Mouse (Mus musculus): ENCODE measurements around the gene Acsl1.

Gene Acsl1

GRCm38 (mm10) chr8:46475942-46476341 is 5.1 kb downstream of the Acsl1 start:
- WGBS: 95% methylated on average over 3 of the region's 3 CpGs

DNA sequence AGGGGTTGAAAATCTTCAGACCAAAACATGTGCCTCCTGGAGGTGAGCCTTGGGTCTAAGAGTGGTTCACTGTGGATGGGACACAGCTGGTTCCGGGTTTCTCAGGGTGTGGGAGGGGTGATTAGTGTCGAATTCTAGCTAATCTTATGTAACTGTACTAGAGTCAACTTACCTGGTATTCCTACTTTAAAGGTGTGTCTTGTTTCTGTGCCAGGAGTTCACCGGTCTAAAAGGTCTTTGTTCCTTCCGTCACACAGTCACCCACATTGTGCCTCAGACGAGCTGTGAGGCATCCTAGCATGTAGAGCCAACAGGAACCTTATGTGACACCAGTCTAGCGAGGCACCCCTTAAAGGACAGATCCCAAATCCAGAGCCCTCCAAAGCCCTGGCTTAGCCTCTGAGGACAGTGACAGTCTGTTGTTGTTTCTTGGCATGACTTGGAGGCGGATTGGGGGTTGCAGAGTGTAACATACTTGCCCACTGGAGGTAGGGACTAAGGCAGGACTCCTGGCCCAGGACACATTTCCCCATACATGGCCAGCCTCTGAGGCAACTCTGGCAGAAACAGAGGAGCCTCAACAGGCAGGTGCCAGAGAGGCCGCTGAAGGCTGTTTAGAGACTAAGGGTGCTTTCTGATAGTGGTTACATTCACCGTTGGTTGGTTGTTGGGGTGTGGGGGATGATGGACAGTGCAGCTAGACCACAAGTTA is 7.1 kb downstream of the Acsl1 start:
- WGBS: 82% methylated on average over 9 of the region's 9 CpGs

- 80% methylated on average over 10 of the region's 10 CpGs for WGBS
Measured at GRCm38 (mm10) chr8:46478783-46479182, 7.9 kb downstream of the Acsl1 start.

DNA sequence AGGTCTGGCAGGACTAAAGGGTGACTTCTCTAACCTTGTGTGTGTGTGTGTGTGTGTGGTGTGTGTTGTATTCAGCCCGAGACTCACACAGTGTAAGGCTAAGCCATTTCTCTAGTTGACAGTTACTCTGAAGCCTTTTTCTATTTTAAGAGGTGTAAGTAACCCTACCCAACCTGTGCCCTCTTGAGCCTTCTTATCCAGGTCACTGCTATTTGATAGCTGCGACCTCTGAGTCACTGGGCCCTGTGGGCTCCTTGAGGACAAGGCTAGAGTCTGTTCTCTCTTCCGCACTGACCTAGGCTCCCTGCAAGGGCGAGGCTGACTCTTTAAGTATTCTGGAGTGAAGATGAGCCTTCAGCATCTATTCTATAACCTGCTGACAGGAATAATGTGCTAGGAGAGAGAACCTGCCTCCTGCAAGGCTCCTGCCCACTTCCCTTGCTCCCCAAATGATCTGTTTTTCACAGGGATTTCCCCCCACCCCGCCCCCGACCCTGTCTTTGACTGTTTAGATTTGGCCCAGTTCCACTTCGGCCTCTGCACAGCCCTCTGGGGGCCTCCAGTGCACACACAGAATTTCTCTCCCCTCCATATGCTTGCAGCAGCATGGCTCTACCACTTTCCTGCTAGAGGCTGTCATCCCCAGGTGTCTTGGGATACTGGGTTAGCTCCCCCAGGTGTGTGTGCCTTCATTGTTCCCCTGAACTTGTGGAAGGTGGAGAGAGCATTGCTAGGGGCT is 9.1 kb downstream of the Acsl1 start:
- 64% methylated on average over 7 of the region's 7 CpGs for WGBS

- WGBS: 73% methylated on average over 6 of the region's 6 CpGs
Measured at GRCm38 (mm10) chr8:46480533-46480900, 9.7 kb downstream of the Acsl1 start.

DNA sequence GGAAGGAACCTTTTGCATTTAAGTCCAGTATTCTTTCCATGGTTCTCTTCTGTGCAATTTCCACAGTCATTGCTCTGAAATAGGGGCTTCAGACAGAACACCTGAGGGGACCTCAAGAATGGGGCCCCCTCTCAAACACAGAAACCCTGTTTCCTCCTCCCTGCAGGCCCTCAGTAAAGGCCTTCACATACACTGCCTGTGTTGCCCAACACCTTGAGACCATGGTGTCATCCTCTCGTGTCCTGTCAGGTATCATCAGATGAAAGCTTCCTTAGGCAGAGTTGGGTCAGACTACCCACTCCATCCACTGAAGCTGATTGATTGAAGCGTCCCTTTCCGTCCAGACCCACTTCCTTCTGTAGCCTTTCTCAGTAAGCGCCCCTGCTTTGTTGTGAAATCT is 11.9 kb downstream of the Acsl1 start:
- 85% methylated on average over 4 of the region's 4 CpGs for WGBS

- WGBS: 77% methylated on average over 4 of the region's 4 CpGs
Measured at GRCm38 (mm10) chr8:46483247-46483646, 12.4 kb downstream of the Acsl1 start.

- WGBS: 57% methylated on average over 4 of the region's 4 CpGs
Measured at GRCm38 (mm10) chr8:46484077-46484476, 13.2 kb downstream of the Acsl1 start.

- WGBS: 96% methylated on average over 8 of the region's 8 CpGs
Measured at GRCm38 (mm10) chr8:46484931-46485463, 14.2 kb downstream of the Acsl1 start.

DNA sequence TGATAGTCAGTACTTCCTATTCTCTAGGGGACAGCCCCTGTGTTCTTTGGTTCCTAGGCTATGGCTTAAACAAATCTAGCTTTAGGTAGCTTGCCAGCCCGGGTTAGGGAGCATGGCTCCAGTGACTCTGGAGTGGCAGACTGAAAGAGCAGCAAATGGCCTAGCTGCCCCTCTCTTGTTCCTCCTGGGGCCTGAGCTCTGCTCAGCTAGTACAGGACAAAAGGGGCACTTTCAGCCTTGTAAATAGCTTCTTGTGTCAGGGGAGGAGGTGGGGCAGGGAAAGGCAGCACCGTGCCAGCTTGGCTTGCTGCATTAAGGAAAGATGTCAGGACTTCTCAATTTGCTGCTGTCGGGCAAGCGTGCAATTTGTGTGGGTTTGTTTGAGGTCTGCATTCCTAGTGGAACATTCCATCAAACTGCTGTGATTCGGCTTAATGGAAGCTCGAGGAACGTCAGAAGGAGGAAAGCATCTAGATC is 17.3 kb downstream of the Acsl1 start:
- WGBS: 21% methylated on average over 7 of the region's 7 CpGs

- WGBS: 29% methylated on average over 1 of the region's 1 CpGs
Measured at GRCm38 (mm10) chr8:46489196-46489595, 18.4 kb downstream of the Acsl1 start.

DNA sequence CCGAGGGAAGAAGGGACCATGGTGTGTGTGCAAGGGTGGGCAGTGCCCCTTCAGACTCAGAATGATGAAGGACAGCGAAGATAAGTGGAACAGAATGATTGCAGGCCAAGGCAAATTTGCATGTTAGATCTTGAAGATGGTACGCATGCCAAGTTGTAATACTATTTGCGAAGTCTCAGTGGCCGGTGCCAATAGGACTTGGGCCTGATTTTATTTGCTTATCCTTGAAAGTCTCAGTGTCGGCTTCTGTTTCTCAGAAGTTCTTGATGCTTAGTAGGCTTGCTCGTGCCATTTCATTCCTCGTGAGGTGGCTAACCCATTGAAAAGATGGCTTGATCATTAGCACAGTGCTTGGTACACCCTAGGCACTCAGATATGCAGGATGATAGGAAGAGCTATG is 19.4 kb downstream of the Acsl1 start:
- WGBS: 74% methylated on average over 8 of the region's 8 CpGs

DNA sequence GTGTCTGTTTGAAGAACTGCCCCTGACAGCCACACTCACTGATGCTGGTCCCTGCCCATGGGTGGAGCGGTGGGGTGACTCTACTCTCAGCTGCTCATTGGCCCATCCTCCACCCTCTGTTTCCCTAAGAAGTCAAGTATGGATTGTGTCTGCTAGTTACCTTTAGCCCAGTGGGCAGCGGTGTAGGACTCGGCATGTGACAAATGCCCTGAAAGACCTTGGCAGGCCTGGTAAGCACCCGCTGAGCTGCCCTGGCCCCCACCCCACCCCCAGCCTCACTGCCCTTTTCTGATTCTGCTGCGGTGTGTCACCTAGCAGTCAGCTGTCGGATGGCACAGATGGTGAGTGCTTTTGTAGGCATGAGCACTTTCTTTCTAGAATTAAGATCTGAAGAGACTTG is 20.0 kb downstream of the Acsl1 start:
- 63% methylated on average over 6 of the region's 6 CpGs for WGBS

GRCm38 (mm10) chr8:46493495-46494170 is 22.8 kb downstream of the Acsl1 start:
- WGBS: 84% methylated on average over 11 of the region's 11 CpGs

DNA sequence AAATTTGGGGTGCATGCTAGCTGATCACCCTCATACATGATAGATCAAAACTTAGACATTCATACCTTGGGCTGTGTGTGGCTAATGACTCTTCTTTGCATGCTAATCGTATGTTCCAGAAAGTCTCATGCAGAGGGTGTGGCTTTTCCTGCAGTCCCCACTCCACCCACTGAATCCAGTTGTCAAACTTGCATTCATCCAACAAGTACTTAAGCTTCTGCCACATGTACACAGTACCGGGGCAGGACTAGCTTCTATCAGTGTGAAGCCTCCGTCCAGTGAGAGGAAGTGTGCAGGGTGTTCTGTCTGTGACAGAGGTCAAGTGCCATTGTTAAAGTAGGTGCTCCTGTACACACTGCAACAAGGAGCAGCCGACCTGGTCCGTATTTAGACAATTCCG is 26.0 kb downstream of the Acsl1 start:
- WGBS: 77% methylated on average over 6 of the region's 6 CpGs

DNA sequence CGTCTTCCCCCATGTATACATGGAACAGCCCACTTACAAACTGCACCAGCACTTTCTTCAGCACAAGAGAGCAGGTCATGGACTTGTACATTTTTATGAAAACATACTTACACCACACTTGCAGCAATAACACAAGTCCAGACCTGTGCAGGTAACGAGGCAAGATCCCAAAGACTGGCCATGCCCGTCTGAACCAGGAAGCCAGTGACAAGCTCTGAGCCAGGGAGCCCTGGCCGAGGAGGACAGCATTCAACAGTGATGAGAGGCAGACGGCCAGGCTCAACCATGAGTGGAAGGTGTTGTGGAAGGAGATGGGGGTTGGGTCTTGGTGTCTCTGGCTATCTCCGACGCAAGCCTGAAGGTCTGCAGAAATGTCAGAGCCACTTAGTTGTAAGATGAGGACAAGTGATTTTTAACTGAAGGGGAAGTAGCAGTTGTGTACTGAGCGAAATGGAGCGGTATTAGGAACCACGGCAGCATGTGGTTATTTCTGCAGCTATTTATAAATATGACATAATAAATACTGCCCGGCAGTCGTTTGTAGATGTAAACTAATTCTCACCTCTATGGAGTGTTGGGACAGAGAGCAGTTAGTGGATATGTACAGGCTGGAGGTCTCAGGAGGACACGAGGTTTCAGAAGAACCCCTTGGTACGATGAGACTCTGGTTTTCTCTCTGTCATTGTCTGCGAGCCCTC is 26.6 kb downstream of the Acsl1 start:
- WGBS: 86% methylated on average over 15 of the region's 15 CpGs

- 55% methylated on average over 19 of the region's 19 CpGs for WGBS
Measured at GRCm38 (mm10) chr8:46499376-46500061, 28.7 kb downstream of the Acsl1 start.

DNA sequence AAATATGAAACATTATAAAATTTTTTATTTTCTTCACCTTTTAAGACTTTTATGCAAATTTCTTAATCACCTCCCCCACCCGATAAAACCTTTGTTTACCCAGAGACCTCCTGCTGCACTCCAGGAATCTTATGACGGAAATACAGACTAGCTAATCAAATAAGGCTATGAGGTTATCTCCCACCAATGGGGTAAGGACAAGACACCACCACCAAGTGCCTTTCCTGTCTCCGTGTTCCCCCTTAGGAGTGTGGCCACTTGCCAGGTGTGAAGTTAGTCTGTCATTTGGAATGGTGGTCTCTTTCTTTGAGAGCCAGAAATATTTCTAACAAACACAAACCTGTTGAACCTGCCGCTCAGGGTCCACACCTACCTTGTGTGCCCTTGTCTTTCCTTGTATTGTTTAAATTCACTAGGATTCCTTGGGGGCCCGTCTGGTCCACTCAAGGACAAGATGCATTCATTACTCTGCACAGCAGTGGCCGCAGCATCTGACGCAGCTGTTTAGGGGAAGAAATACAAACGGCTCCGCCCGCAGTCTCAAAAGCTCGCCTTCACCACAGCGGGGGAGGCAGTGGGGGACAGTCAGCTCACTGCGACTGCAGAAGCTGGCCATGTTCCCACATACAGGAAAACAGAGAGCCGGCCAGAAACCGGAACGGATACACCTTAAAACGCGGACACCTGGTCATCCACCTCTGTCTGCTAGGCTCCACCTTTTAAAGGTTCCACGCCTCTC is 31.7 kb downstream of the Acsl1 start:
- 38% methylated on average over 19 of the region's 19 CpGs for WGBS

- WGBS: 52% methylated on average over 12 of the region's 12 CpGs
Measured at GRCm38 (mm10) chr8:46503072-46503695, 32.3 kb downstream of the Acsl1 start.

- 76% methylated on average over 3 of the region's 3 CpGs for WGBS
Measured at GRCm38 (mm10) chr8:46504196-46504595, 33.4 kb downstream of the Acsl1 start.

Data from cerebral cortex, adult 2 months (tissue).